Mouse (Mus musculus): ENCODE results near the gene A430089I19Rik.
"Not testable (repeated sequence)": the region's sequence is repeated elsewhere in the genome, so short reads cannot be mapped to it uniquely, and the experiment has no call there.

DNA sequence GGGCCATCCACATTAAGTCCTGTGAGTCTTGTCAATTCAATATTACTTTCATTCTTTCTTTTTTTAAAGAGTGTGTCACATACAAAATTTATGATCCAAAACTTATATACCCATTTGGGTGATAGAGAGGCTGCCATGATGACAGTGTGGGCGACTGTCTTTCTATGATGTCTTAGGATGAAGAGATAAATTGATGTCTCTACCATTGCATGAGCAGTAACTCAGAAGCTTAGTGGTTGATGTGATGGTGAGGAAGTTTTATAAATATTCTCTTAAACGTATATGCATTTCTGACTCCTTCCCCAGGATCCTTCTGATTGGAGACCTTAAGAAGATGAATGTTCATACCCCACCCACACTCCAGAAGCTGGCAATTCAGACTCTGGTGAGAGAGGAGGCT lies 7.5 kb upstream of the A430089I19Rik start, which contains the start of gene Gm6502:
- not testable (repeated sequence) for TF ChIP-seq CTCF (IDR thresholded peaks at IDR 0.05; ENCODE audit: low read depth, low read length); POLR2A (IDR thresholded peaks at IDR 0.05; ENCODE audit: extremely low read depth, insufficient read depth, low read length)
